Mouse (Mus musculus) embryo, embryonic 11.5 days (tissue): ENCODE results near the gene Herc2.

Experiments
- DNase-seq: peaks from one replicate; pipeline ENCODE4 v3.0.0-alpha.2; 2012; ENCODE audit warnings: low read depth, low spot score

Gene Herc2

GRCm38 (mm10) chr7:56191661-56192060, 141.7 kb downstream of the Herc2 start:
- no peak for DNase-seq

- no peak for DNase-seq
Observed at GRCm38 (mm10) chr7:56201483-56202218, 151.7 kb downstream of the Herc2 start.

GRCm38 (mm10) chr7:56202843-56203242, 152.8 kb downstream of the Herc2 start:
- DNase-seq, result no peak

- no peak for DNase-seq
Observed at GRCm38 (mm10) chr7:56203286-56203685, 153.3 kb downstream of the Herc2 start.

- DNase-seq, result no peak
Observed at GRCm38 (mm10) chr7:56204877-56205276, 154.9 kb downstream of the Herc2 start.

- no peak for DNase-seq
Observed at GRCm38 (mm10) chr7:56220811-56221210, 170.8 kb downstream of the Herc2 start.

- DNase-seq, result no peak
Observed at GRCm38 (mm10) chr7:56235794-56236423, 185.9 kb downstream of the Herc2 start.

GRCm38 (mm10) chr7:56236617-56237016, 186.6 kb downstream of the Herc2 start:
- no peak for DNase-seq

GRCm38 (mm10) chr7:56239543-56239942, 189.5 kb downstream of the Herc2 start, which contains the start of gene Oca2:
Gene Oca2 (plus strand): TSS chr7:56239760.
- no peak for DNase-seq

GRCm38 (mm10) chr7:56254568-56254967, 204.6 kb downstream of the Herc2 start:
- DNase-seq, result no peak

GRCm38 (mm10) chr7:56257875-56258441, 208.0 kb downstream of the Herc2 start:
- no peak for DNase-seq

GRCm38 (mm10) chr7:56277506-56277905, 227.5 kb downstream of the Herc2 start:
- no peak for DNase-seq
